Mouse (Mus musculus): ENCODE results near the gene Jun. TPM values are rescaled to one million over a fixed set of nuclear protein-coding genes. Genes with fewer than 3 reads are reported as not detected.

Jun gene
- polyA plus RNA-seq, 1 experiment = 157 TPM

DNA sequence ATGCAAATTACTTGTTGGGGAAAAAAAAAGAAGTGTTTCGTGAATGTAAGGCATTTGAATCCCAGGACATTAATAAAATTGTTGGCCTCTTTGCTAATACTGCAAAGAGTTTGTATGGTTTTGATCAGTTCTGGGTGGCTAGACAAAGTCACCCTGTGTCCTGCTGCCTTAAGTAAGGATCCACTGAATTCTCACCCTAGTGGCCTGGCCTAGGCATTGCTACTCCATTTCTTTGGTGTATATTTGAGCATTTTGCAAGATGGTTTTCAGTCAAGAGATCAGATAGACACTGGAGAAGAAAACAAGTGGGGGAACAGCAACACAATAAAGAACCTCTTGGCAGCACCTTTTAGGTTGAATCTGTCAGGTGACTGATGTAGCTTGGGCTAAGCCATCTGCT, 6.9 kb downstream of the Jun start:
- H3K4me1 ChIP-seq = peaks cover 8% of the 10 kb centered on the region
- TF ChIP-seq FLI1 (IDR thresholded peaks at IDR 0.05; ENCODE audit: low read length) (no peak), GATA1 (IDR thresholded peaks at IDR 0.05; ENCODE audit: borderline replicate concordance, low read length) (no peak)
- H3K27me3 ChIP-seq (replicated peaks) = peaks cover 6% of the 10 kb centered on the region
- peaks cover 4% of the 10 kb centered on the region for H3K36me3 ChIP-seq (replicated peaks; ENCODE audit: low read length)
- no peaks in the 10 kb centered on the region for H3K9me3 ChIP-seq
- no peak overlapping the region for H3K4me3 ChIP-seq (replicated peaks)

DNA sequence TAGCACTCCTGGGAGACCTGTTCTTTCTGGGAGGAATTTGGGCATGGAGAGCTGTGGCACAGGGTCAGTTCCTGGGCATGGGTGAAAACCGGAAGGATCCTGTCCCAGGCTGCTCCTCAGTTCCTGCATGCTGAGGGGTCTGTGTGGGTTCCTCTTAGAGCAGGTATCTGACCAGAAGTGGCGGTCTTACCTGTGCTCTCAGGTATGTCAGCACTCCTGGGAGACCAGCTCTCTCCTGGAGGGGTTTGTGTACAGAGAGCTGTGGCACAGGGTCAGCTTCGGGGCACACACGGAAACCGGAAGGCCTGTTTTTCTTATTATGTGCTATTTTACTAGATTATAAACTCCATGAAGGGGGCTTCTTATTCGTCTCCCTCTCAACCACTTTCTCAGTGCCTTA, 7.3 kb downstream of the Jun start:
- Histone ChIP-seq H3K4me1 (peaks cover 5% of the 10 kb centered on the region), H3K9me3 (no peaks in the 10 kb centered on the region), H3K27me3 (replicated peaks) (peaks cover 6% of the 10 kb centered on the region), H3K4me3 (replicated peaks) (no peak overlapping the region), H3K36me3 (replicated peaks; ENCODE audit: low read length) (peaks cover under 1% of the 10 kb centered on the region)
- TF ChIP-seq FLI1 (IDR thresholded peaks at IDR 0.05; ENCODE audit: low read length) = no peak
- no peak for TF ChIP-seq GATA1 (IDR thresholded peaks at IDR 0.05; ENCODE audit: borderline replicate concordance, low read length)

- TF ChIP-seq FLI1 (IDR thresholded peaks at IDR 0.05; ENCODE audit: low read length) (no peak), GATA1 (IDR thresholded peaks at IDR 0.05; ENCODE audit: borderline replicate concordance, low read length) (no peak)
- Histone ChIP-seq H3K4me3 (replicated peaks) (no peak overlapping the region), H3K9me3 (no peaks in the 10 kb centered on the region), H3K36me3 (replicated peaks; ENCODE audit: low read length) (no peaks in the 10 kb centered on the region), H3K27me3 (replicated peaks) (peaks cover 8% of the 10 kb centered on the region), H3K4me1 (no peaks in the 10 kb centered on the region)
Measured at GRCm38 (mm10) chr4:95038024-95038423, 14.0 kb downstream of the Jun start.

DNA sequence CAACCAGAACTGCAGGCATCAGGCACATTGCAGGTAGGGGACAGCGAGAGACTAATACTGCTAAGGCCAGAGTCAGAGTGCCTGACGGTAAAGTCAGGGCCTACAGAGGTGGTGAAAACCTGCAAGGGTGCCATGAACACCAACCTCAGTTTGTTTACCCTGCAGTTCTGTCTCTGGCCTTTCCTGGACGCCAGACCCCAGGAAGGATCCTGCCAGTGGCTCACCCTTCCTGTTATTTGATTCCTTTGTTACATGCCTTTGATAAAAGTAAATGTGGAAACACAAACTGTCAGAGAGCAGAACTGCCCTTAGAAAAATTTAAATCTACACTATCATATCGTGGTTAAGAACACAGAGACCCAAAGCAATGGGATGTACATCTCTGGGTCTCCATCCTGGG, 20.9 kb downstream of the Jun start:
- no peaks in the 10 kb centered on the region for H3K36me3 ChIP-seq (replicated peaks; ENCODE audit: low read length)
- no peak overlapping the region for H3K4me3 ChIP-seq (replicated peaks)
- no peaks in the 10 kb centered on the region for H3K27me3 ChIP-seq (replicated peaks)
- no peaks in the 10 kb centered on the region; the same call in 1 of the 2 replicates for H3K9me3 ChIP-seq
- TF ChIP-seq GATA1 (IDR thresholded peaks at IDR 0.05; ENCODE audit: borderline replicate concordance, low read length) = no peak
- peaks cover 3% of the 10 kb centered on the region for H3K4me1 ChIP-seq

DNA sequence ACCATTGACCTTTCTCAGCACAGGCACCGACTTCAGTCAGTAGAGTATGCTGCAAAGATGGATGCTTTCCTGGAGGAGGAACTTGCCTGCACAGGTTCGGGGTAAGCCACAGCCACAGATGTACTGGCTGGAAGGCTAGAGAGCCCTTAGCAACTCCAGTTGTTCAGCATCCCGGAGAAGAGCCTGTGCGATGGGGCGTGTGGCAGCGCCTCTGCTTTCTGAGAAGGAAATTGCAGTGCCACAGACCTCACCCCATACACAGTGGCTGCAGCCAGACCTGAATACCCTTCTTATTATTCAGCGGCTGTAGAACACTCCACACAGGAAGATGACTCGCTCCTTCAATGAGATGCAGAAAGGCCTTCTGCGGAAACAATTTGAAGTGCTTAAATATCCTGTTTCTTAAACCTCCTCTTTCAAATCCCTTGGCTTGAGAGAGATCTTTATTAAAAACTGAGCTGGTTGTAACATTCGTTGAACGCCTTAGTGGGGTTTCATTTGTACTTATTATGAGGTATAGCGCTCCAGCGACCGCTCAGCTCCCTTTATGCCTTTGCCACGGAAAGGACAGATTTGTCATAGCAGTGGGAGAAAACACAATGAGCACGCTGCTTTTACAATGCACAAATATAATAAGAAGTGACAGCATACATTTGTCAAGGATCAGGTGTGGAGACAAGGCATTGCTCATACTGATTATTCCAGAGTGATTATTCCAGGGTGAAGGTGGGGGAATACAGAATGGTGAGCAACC, 26.0 kb downstream of the Jun start:
- peaks cover 9% of the 10 kb centered on the region for H3K4me1 ChIP-seq
- TF ChIP-seq FLI1 (IDR thresholded peaks at IDR 0.05; ENCODE audit: low read length) = no peak
- TF ChIP-seq GATA1 (IDR thresholded peaks at IDR 0.05; ENCODE audit: borderline replicate concordance, low read length) = no peak
- no peaks in the 10 kb centered on the region for H3K36me3 ChIP-seq (replicated peaks; ENCODE audit: low read length)
- peaks cover 13% of the 10 kb centered on the region for H3K27me3 ChIP-seq (replicated peaks)
- H3K4me3 ChIP-seq (replicated peaks) = peak overlapping the region; percentile 9
- no peaks in the 10 kb centered on the region for H3K9me3 ChIP-seq

DNA sequence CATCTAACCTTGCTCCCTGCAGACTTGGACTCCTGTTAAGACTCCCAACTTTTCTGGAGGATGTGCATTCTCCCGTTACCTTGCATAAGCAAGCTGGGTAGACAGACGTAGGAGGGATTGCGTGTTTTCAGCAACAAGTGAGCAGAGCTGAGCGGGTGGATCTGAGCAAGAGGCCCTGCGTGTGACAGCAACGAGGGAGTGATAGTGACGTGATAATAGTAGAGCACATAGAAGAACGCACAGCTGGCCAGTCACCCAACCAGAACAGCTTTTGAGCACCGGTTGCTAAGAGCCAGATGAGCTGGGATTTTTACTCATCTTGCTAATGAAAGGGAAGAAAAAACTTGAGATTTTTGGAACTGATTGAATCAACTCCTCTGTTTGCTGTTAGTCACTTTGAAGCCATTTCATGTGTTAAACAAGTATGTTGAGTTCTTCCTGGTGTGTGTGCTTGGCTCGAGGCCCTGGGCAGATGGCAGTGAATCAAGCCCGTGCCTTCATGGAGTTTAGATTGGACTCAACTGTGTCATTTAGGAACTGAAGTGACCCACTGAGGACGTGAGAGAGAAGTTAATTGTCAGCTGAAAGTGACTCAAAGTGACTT, 28.6 kb downstream of the Jun start:
- no peak overlapping the region for H3K4me3 ChIP-seq (replicated peaks)
- H3K9me3 ChIP-seq = no peaks in the 10 kb centered on the region
- peaks cover 14% of the 10 kb centered on the region for H3K27me3 ChIP-seq (replicated peaks)
- peaks cover 13% of the 10 kb centered on the region for H3K4me1 ChIP-seq
- no peak for TF ChIP-seq FLI1 (IDR thresholded peaks at IDR 0.05; ENCODE audit: low read length)
- TF ChIP-seq GATA1 (IDR thresholded peaks at IDR 0.05; ENCODE audit: borderline replicate concordance, low read length) = no peak
- no peaks in the 10 kb centered on the region for H3K36me3 ChIP-seq (replicated peaks; ENCODE audit: low read length)

DNA sequence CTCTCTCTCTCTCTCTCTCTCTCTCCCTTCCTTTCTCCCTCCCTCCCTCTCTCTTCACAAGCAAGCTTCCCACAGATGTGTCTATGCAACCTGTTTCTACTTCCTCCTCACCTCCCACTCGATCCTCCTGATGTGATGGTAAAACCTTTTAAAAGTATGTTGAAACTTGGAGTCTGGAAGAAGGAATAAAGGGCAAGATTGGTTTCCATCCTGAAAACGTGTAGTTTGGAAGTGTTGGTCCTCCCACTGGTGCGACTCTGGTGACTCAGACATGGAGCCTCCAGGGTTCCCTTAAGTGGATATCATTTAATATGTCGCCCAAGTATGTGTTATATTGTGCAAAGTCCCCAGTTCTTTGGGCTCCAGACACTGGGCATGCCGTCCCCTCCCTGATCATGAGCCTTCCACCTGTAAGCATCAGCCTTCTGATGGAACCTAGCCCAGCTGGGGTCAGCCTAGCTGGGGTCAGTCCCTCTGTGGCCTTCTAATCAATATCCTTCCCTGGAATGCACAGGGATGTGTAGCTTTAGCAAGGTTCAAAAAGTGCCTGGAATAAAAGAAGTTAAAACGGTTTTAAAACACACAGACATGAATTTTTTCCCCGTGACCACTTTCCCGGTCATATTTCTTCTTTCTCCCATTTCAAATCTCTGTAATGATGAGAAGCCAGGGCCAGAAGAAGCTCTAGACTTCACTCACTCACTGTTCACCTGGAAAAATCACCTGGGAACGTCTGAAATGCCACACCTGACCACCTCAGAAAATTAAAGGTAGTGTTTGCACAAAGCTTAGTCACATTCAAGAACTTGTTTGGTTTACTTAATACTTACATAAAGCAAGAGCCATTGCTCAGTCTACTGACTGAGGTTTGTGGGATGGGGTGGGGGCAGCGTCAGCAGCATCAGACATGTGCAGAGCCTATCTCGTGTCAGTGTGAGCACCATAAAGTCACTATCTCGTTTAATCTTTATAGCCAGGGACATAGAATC, 30.1 kb downstream of the Jun start:
- Histone ChIP-seq H3K36me3 (replicated peaks; ENCODE audit: low read length) (no peaks in the 10 kb centered on the region), H3K27me3 (replicated peaks) (peaks cover 14% of the 10 kb centered on the region), H3K4me1 (peaks cover 13% of the 10 kb centered on the region), H3K4me3 (replicated peaks) (no peak overlapping the region), H3K9me3 (no peaks in the 10 kb centered on the region)
- TF ChIP-seq FLI1 (IDR thresholded peaks at IDR 0.05; ENCODE audit: low read length) (no peak), GATA1 (IDR thresholded peaks at IDR 0.05; ENCODE audit: borderline replicate concordance, low read length) (no peak)

DNA sequence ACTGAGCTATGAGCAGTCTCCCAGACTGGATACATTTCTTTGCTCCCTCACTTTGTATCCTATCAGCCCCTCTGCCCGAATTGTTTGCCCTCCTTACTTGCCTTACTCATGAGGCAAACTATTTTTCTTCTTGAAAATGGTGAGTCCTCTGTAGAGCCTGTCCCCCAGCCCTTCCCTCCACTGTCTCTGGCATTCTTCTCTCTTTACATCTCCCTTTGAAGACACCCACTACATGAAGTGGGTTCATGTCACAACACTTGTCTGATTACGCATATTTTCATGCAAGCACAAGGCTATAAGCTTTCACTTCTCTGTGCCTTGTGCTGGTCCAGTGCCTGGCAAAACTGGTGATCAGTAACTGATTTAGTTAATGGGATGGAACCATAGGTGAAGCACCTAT, 31.8 kb downstream of the Jun start:
- Histone ChIP-seq H3K36me3 (replicated peaks; ENCODE audit: low read length) (no peaks in the 10 kb centered on the region), H3K9me3 (no peaks in the 10 kb centered on the region), H3K4me3 (replicated peaks) (no peak overlapping the region), H3K4me1 (0 out of 2 replicates have a peak, but pooled peaks cover 4% of the 10 kb centered on the region), H3K27me3 (replicated peaks) (peaks cover 11% of the 10 kb centered on the region)
- TF ChIP-seq GATA1 (IDR thresholded peaks at IDR 0.05; ENCODE audit: borderline replicate concordance, low read length) (no peak), FLI1 (IDR thresholded peaks at IDR 0.05; ENCODE audit: low read length) (no peak)

DNA sequence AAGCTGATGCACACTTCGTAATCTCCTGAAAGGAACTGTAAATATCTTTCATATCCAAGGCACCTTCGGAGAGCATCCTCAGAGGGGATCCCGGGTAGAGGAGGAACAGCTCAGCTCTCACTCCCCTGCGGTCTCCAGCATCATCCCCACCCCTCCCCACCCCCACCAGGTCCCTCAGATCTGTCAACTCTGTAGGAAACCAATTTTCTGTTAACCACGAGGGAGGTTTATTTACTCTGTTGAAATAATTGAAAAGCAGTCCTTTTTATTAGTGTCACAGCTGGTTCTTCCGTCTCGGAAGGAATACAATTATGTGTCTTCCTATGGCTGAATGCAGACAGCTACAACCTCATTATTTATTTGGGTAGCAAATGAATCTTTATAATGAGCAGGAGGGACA, 33.8 kb downstream of the Jun start:
- Histone ChIP-seq H3K4me3 (replicated peaks) (no peak overlapping the region), H3K27me3 (replicated peaks) (peaks cover 8% of the 10 kb centered on the region), H3K36me3 (replicated peaks; ENCODE audit: low read length) (no peaks in the 10 kb centered on the region), H3K4me1 (0 out of 2 replicates have a peak, but pooled peaks cover 4% of the 10 kb centered on the region), H3K9me3 (no peaks in the 10 kb centered on the region)
- TF ChIP-seq FLI1 (IDR thresholded peaks at IDR 0.05; ENCODE audit: low read length) (no peak), GATA1 (IDR thresholded peaks at IDR 0.05; ENCODE audit: borderline replicate concordance, low read length) (no peak)

Data from megakaryocyte, embryonic 14.5 days (primary cell).